Mouse (Mus musculus): ENCODE measurements around the gene Vgf. TPM values are rescaled to one million over a fixed set of nuclear protein-coding genes. Genes with fewer than 3 reads are reported as not detected.

Vgf gene
- polyA plus RNA-seq, 1 experiment from 2014 or later: not detected

DNA sequence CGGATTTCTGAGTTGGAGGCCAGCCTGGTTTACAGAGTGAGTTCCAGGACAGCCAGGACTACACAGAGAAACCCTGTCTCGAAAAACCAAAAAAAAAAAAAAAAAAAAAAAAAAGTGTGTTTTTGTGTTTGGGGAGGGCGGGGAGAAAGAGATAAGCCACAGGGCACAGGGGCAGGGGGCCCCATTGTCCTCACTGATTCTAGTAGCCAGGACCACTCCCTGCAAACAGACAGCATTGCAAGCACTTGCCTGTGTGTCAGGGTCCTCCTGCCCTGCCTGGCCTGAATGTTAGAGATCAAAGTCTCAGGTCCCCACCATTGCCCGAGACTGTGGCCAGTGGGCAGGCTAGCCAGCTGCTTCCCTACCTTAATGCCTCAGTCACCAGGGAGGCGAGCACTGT, 26.7 kb upstream of the Vgf start:
- no peak overlapping the region for H3K9ac ChIP-seq
- WGBS (ENCODE audit: insufficient replicate concordance): 37% methylated on average over 5 of the region's 5 CpGs
- H3K4me2 ChIP-seq: no peak overlapping the region
- peaks cover 13% of the 10 kb centered on the region for H3K4me1 ChIP-seq (replicated peaks)
- no peaks in the 10 kb centered on the region for H3K9me3 ChIP-seq (replicated peaks)
- no peak for ATAC-seq (ENCODE audit: insufficient read depth)
- H3K36me3 ChIP-seq (replicated peaks): peaks cover 17% of the 10 kb centered on the region
- H3K4me3 ChIP-seq (replicated peaks): no peak overlapping the region
- no peaks in the 10 kb centered on the region for H3K27me3 ChIP-seq
- no peak overlapping the region for H3K27ac ChIP-seq (replicated peaks)

DNA sequence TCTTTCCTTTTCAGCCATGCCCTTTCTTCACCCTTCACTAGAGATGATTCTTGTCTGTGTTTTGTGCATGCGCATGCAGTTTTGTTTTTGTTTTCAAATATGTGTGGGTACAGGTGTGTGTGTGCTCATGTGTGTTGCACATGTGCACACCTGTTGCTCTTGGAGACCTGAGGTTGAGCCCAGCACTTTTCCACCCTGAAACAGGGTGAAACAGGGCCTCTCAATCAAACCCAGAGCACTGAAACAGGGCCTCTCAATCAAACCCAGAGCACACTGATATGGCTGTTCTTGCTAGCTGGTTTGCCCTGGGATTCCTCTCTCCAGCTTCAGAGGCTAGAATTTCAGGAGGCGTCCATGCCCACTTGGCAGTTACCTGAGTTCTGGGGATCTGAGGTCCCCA, 25.6 kb upstream of the Vgf start:
- H3K36me3 ChIP-seq (replicated peaks): 0 out of 2 replicates have a peak, but pooled peaks cover 6% of the 10 kb centered on the region
- H3K9me3 ChIP-seq (replicated peaks): no peaks in the 10 kb centered on the region
- WGBS (ENCODE audit: insufficient replicate concordance): 67% methylated on average over 2 of the region's 2 CpGs
- H3K4me3 ChIP-seq (replicated peaks): no peak overlapping the region
- ATAC-seq (ENCODE audit: insufficient read depth): no peak
- peaks cover 13% of the 10 kb centered on the region for H3K4me1 ChIP-seq (replicated peaks)
- no peak overlapping the region for H3K27ac ChIP-seq (replicated peaks)
- no peak overlapping the region for H3K9ac ChIP-seq
- H3K4me2 ChIP-seq: no peak overlapping the region
- no peaks in the 10 kb centered on the region for H3K27me3 ChIP-seq

DNA sequence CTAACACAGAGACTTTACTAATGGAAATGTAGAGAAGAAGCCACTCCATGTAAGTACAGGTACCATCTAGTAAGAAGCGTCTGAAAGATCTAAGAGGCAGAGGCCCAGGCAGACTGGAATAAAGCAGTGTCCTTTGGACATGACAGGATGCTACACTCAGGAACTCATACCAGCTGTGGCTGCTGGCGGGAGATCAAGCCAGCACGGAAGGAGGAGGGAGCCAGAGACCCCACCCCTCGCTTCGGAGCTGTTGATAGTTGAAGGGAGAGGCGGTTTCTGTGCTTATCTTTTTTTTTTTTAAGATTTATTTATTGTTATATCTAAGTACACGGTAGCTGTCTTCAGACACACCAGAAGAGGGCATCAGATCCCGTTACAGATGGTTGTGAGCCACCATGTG, 18.9 kb upstream of the Vgf start:
- no peak overlapping the region for H3K27ac ChIP-seq (replicated peaks)
- no peak overlapping the region for H3K4me3 ChIP-seq (replicated peaks)
- 41% methylated on average over 8 of the region's 8 CpGs for WGBS (ENCODE audit: insufficient replicate concordance)
- H3K4me1 ChIP-seq (replicated peaks): no peaks in the 10 kb centered on the region
- ATAC-seq (ENCODE audit: insufficient read depth): no peak
- H3K36me3 ChIP-seq (replicated peaks): no peaks in the 10 kb centered on the region
- H3K9me3 ChIP-seq (replicated peaks): no peaks in the 10 kb centered on the region
- peaks cover 21% of the 10 kb centered on the region for H3K27me3 ChIP-seq
- H3K9ac ChIP-seq: no peak overlapping the region
- no peak overlapping the region for H3K4me2 ChIP-seq

DNA sequence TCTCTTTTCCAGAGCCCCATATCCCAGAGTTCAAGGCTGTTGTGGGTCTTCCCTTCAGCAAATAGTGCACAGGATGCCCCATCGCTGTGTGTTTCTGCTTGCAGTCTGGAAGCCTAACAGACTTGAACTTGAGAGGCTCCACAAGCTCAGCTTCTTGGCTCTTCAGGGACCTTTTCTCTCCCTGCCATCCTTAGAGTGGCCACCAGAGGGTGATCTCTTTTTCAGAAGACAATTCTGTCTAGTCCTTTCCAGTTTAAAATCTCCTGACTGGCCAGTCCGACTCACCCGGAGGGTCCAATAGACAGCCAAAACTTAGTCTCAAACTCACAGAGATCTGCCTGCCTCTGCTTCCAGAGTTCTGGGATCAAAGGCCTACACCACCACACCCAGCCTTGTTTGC, 16.2 kb upstream of the Vgf start:
- H3K4me1 ChIP-seq (replicated peaks): no peaks in the 10 kb centered on the region
- no peak overlapping the region for H3K27ac ChIP-seq (replicated peaks)
- ATAC-seq (ENCODE audit: insufficient read depth): no peak
- peaks cover 24% of the 10 kb centered on the region for H3K27me3 ChIP-seq
- H3K4me2 ChIP-seq: no peak overlapping the region
- no peak overlapping the region for H3K9ac ChIP-seq
- 12% methylated on average over 3 of the region's 3 CpGs for WGBS (ENCODE audit: insufficient replicate concordance)
- H3K9me3 ChIP-seq (replicated peaks): no peaks in the 10 kb centered on the region
- H3K4me3 ChIP-seq (replicated peaks): no peak overlapping the region
- H3K36me3 ChIP-seq (replicated peaks): no peaks in the 10 kb centered on the region

DNA sequence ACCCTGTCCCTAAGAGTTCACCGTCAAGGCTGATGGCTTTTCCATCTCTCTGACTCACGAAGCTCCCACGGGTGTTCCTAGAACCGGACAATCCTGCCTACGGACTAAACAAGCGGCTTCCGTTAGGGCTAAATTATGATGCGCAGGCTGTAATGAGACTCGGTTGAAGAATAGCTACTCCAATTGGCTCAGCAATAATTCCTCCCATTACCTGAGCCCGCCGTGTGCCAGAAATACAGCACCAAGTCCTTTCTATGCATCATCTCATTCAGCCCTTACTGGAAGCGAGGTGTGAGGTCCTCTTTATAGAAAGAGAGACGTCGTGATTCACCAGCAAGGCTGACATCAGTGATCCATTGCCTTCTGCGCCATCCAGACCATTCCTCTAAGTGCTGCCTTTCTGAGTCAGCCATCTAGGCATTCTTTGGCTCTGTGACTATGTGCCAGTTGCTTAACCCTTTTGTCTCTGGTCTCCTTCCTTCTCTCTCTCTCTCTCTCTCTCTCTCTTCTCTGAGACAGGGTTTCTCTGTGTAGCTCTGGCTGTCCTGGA, 13.7 kb upstream of the Vgf start:
- Histone ChIP-seq H3K9ac (no peak overlapping the region), H3K4me2 (no peak overlapping the region), H3K4me3 (replicated peaks) (no peak overlapping the region), H3K4me1 (replicated peaks) (no peaks in the 10 kb centered on the region), H3K27me3 (peaks cover 14% of the 10 kb centered on the region; the same call in 1 of the 2 replicates), H3K9me3 (replicated peaks) (no peaks in the 10 kb centered on the region), H3K27ac (replicated peaks) (no peak overlapping the region), H3K36me3 (replicated peaks) (no peaks in the 10 kb centered on the region)
- whole genome bisulfite sequencing (ENCODE audit: insufficient replicate concordance): 62% methylated on average over 15 of the region's 15 CpGs
- no peak for ATAC-seq (ENCODE audit: insufficient read depth)

DNA sequence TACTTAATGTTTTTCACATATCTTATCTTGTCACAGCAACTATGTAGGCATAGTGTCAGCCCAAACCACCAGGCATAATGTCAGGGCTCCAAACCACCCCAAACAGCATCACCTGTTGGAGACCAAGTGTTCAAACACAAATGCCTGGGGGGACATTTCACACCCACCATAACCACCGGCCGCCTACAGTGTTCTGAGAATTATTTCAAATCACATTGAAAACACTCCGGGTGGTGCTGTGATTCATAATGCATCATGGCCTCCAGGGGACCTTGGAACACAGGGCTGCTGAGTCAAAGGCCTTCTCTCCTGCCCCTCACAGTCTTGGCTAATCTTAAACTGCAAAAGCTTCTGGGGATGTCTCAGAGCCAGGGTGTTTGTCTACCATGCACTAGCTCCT, 10.3 kb upstream of the Vgf start:
- Histone ChIP-seq H3K4me1 (replicated peaks) (no peaks in the 10 kb centered on the region), H3K27ac (replicated peaks) (no peak overlapping the region), H3K9ac (no peak overlapping the region), H3K4me3 (replicated peaks) (no peak overlapping the region), H3K27me3 (peaks cover 3% of the 10 kb centered on the region; the same call in 1 of the 2 replicates), H3K4me2 (no peak overlapping the region), H3K36me3 (replicated peaks) (no peaks in the 10 kb centered on the region), H3K9me3 (replicated peaks) (no peaks in the 10 kb centered on the region)
- no peak for ATAC-seq (ENCODE audit: insufficient read depth)
- WGBS (ENCODE audit: insufficient replicate concordance): 63% methylated on average over 3 of the region's 3 CpGs

DNA sequence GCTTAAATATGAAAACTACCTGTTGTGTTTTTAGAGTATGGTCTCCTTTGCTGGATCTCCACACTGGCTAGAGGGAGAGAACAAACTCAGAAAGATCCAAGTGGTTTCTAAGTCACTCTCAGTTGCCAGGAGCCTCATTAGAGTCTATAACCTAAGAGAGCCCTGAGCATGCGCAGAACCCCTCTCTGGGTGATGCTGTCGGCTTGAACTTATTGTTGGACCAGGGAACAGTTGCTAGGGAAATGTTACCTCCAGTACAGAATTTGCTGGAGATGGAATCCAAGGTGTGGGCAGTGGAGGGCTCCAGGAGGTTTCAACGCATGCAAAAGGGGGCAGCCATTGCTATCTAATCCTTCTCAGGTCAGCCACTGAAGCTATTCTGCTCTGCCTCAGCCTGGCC, 1.9 kb upstream of the Vgf start:
- 38% methylated on average over 3 of the region's 3 CpGs for WGBS (ENCODE audit: insufficient replicate concordance)
- no peak for ATAC-seq (ENCODE audit: insufficient read depth)

DNA sequence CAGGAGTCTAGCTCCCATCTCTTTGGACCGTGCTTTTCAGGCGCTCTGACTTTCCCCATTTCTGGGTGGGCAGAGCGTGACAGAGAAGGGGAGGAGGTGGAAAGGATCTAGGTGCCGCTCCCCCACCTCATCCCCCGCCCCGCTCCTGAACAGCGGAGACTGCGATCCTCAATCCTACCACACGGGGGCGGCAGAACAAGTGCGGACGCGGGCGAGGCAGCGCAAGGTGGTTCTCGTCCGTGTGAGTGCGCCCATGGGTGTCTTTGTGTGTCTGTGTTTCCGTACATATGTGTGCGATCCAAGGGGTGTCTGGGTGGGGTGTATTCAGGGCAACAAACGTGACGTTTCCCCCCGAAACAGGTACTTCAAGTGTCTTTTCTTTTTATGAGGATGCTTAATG, 1.1 kb upstream of the Vgf start:
- no peak for ATAC-seq (ENCODE audit: insufficient read depth)
- H3K27me3 ChIP-seq: peaks cover 79% of the 10 kb centered on the region

More for the DNA sequence above, 1.9 kb upstream of the Vgf start:
- peaks cover 5% of the 10 kb centered on the region for H3K4me1 ChIP-seq (replicated peaks)
- H3K27ac ChIP-seq (replicated peaks): no peak overlapping the region
- no peaks in the 10 kb centered on the region for H3K9me3 ChIP-seq (replicated peaks)
- no peak overlapping the region for H3K9ac ChIP-seq
- H3K4me3 ChIP-seq (replicated peaks): no peak overlapping the region
- no peaks in the 10 kb centered on the region for H3K36me3 ChIP-seq (replicated peaks)
- peaks cover 70% of the 10 kb centered on the region for H3K27me3 ChIP-seq
- H3K4me2 ChIP-seq: no peak overlapping the region

DNA sequence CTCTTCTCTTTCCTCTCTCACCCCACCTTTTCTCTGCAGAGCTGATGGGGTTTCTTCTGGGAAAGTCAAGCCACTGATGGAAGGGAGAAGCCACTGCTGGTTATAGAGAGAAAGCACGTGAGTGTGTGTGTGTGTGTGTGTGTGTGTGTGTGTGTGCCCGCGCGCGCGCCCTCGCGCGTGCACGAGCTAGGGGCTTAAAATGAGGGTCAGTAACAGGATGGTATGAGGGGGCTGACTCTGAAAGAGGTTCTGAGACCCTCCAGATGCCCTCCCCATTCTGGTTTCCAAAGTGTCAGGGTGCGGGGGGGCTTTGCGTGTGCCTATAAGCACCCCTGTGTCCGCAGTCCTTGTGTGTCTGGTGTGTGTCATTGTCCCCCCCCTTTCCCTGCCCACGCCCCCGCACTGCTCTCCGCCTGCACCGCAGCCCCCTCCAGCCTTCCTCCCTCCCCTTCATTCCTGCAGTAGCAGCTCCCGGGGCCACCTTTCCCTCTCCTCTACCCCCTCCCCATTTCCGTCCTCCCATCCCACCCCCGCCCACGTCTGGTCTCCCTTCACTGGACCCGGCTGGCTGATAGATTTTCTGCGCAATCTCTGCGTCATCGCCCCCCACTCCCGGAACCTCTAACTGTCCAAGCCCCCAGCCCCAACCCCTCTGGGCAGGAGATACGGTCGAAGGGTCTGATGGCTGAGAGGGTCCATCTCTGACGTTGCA, 2.5 kb downstream of the Vgf start:
- no peak overlapping the region for H3K27ac ChIP-seq (replicated peaks)
- no peak overlapping the region for H3K4me2 ChIP-seq
- peaks cover 100% of the 10 kb centered on the region for H3K27me3 ChIP-seq
- ATAC-seq (ENCODE audit: insufficient read depth): no peak
- H3K9ac ChIP-seq: no peak overlapping the region
- H3K36me3 ChIP-seq (replicated peaks): no peaks in the 10 kb centered on the region
- WGBS (ENCODE audit: insufficient replicate concordance): 4% methylated on average over 29 of the region's 29 CpGs
- H3K4me3 ChIP-seq (replicated peaks): no peak overlapping the region
- H3K9me3 ChIP-seq (replicated peaks): no peaks in the 10 kb centered on the region
- peaks cover 48% of the 10 kb centered on the region for H3K4me1 ChIP-seq (replicated peaks)

More for the DNA sequence above, 1.1 kb upstream of the Vgf start:
- H3K4me2 ChIP-seq: no peak overlapping the region
- H3K27ac ChIP-seq (replicated peaks): no peak overlapping the region
- no peak overlapping the region for H3K4me3 ChIP-seq (replicated peaks)
- H3K9me3 ChIP-seq (replicated peaks): no peaks in the 10 kb centered on the region
- whole genome bisulfite sequencing (ENCODE audit: insufficient replicate concordance): 1% methylated on average over 23 of the region's 23 CpGs
- peaks cover 13% of the 10 kb centered on the region for H3K4me1 ChIP-seq (replicated peaks)
- H3K9ac ChIP-seq: no peak overlapping the region
- H3K36me3 ChIP-seq (replicated peaks): no peaks in the 10 kb centered on the region

DNA sequence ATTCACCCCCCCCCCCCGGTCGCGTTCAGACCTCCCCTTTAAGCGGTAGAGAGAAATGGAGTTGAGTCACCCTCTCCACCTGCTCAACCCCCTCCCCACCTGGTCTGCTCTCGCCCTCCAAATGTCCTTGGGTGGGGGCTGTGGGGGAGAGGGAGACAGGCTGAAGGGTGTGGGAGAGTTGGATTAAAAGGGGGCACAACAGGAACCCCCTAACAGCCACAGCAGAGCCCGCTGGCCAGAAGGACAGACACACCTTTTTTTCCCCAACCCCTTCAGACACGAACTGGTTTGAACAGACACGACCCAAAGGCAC, 3.0 kb downstream of the Vgf start:
- H3K36me3 ChIP-seq (replicated peaks): no peaks in the 10 kb centered on the region
- no peak overlapping the region for H3K9ac ChIP-seq
- H3K4me3 ChIP-seq (replicated peaks): 0 out of 2 replicates have a peak overlapping the region, but pooled peaks have one; percentile 33
- no peak for ATAC-seq (ENCODE audit: insufficient read depth)
- peaks cover 48% of the 10 kb centered on the region for H3K4me1 ChIP-seq (replicated peaks)
- no peak overlapping the region for H3K27ac ChIP-seq (replicated peaks)
- 3% methylated on average over 8 of the region's 8 CpGs for WGBS (ENCODE audit: insufficient replicate concordance)
- peaks cover 100% of the 10 kb centered on the region for H3K27me3 ChIP-seq
- no peaks in the 10 kb centered on the region for H3K9me3 ChIP-seq (replicated peaks)
- H3K4me2 ChIP-seq: peak overlapping the region; percentile 68; the same call in 1 of the 2 replicates

DNA sequence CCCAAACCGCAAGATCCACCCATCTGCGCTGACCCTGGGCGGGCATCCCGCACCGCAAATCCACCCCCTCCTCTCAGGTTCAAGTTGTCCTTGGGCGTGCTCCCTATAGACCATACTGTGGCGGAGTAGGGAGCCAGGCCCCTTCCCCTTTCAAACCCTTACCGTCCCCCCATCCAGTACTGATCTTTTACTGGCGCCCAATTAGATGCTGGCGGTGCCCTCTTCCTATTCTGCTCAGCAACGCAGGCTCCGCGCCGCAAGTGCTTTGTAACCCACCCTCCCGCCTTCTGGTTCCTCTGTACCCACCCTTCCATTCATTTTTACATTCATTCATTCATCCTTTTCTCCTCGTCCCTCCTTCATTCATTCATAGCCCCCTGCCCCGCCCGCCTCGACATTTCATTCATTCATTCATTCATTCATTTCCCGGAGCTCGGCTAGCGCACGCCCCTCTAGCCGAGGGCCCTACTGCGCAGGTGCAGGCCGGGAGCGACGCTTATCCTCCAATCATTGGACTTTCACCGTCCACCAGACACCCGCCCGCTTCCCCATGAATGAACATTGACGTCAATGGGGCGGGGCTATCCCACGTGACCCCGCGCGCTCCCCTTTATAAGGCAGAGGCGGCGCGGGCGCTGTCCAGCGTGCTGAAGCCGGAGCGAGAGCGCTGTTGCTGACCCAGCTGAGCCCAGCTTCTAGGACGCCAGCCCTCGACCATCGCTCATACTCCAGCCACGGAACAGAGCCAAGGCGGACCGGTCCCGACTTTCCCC, 3.6 kb downstream of the Vgf start:
- Histone ChIP-seq H3K36me3 (replicated peaks) (no peaks in the 10 kb centered on the region), H3K4me1 (replicated peaks) (peaks cover 48% of the 10 kb centered on the region), H3K4me2 (peak overlapping the region; percentile 68), H3K9me3 (replicated peaks) (no peaks in the 10 kb centered on the region), H3K9ac (no peak overlapping the region), H3K27ac (replicated peaks) (no peak overlapping the region), H3K27me3 (peaks cover 96% of the 10 kb centered on the region), H3K4me3 (replicated peaks) (peak overlapping the region; percentile 33)
- WGBS (ENCODE audit: insufficient replicate concordance): under 1% methylated on average over 52 of the region's 52 CpGs
- peak; percentile 48 for ATAC-seq (ENCODE audit: insufficient read depth)

All from liver, embryonic 15.5 days (tissue).